Mouse (Mus musculus): ENCODE measurements at regions not wholly inside any gene's neighbourhood (a gene's known extent, or its start where the extent isn't known, plus 50 kb on each side); places are given as distances from the start of the nearest gene placed in this dataset.

- ATAC-seq = no peak
These were observed 52.1 kb upstream of the Nabp1 start for GRCm38 (mm10) chr1:51530191-51530926.

- ATAC-seq = peak; percentile 42
These were observed 51.4 kb upstream of the Nabp1 start for GRCm38 (mm10) chr1:51529653-51530052.

- no peak for ATAC-seq
These were observed 50.4 kb upstream of the Nabp1 start for GRCm38 (mm10) chr1:51528671-51529070.
